Mouse (Mus musculus): ENCODE measurements around the gene Prl3a1.

Gene Prl3a1

DNA sequence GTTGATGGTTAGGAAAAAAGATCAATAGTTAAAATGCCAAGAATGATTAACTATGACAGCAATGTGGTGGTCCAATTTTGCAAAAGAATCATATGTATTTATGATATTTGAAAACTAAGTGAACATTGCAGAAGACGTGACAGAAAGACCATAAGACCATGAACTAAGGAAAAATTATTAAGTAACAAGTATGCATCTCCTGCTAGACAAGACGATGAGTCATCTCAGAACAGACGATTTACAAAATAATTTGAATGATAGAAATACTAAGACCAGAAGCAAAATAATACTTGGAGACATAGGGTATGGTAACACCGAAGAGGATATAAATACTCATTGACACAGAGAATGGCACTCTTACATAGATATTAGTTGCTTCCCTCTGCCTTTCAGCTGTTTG lies at the start of gene Prl3a1:
Prl3a1 (plus strand) TSS at position 301 of the 400 bp plus-strand sequence.
- no peak for DNase-seq (ENCODE audit: inconsistent age in 2 of 2, low spot score in 1 of 2)

GRCm38 (mm10) chr13:27241547-27241946 lies 17.7 kb upstream of the Prl3a1 start, which contains the start of gene Prl3b1:
TSS of gene Prl3b1 (plus strand) at chr13:27241847.
- no peak for DNase-seq (ENCODE audit: inconsistent age in 2 of 2, low spot score in 1 of 2)

DNA sequence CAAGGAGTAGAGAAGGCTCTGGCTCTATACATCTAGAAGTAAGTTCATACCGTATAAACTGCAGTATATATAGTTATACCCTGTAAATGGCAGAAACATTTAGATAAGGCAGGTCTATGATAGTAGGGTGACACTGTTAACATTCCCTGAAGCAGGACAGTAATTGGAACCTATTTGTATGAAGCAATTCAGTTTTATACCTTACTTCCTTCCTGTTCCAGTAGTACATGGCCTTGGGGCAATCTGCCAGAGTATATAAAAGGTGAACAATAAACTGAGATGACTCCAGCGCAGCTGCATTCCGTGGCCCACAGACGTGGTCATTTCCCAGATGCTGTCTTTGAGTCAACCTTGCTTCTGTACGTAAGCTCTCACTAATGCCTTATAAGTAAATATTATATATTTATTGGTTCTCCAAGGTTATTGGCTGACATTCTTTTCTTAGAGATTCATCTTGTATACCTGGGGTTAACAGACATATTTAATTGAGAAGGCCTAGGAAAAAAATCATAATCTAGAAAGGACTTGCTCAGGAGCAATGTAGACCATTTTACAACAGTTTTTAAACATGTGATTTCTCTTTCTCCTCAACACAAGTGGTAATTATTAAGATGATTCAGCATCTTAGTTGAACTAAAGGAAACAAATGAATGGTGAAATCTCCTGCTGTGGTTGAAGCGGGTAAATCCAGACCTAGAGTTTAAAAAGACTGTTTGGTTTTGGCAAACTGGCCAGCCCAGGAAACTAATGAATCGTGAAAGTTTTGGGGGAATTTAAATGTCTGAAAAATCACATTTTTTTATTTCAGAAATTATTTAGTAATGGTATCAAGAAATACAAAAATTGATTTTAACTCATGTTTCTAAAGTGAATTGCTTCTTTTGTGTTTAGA lies 53.3 kb downstream of the Prl3a1 start, which contains the start of gene Prl6a1:
Prl6a1 (plus strand) TSS at position 294 of the 892 bp plus-strand sequence.
- no peak for DNase-seq (ENCODE audit: inconsistent age in 2 of 2, low spot score in 1 of 2)
